Mouse (Mus musculus) CH12.LX (cell line): ENCODE results near the gene Farp1. TPM values are rescaled to one million over a fixed set of nuclear protein-coding genes. Genes with fewer than 3 reads are reported as not detected.

Experiments used
- DNase-seq: peaks from one replicate; pipeline ENCODE4 v3.0.0-alpha.2; 2013; ENCODE audit errors: extremely low read depth
- H3K27ac ChIP-seq: 2 replicates; pipeline ENCODE4 v1.5.1; 2012; ENCODE audit warnings: low read depth, mild to moderate bottlenecking, control low read depth, moderate library complexity; ENCODE audit not compliant: insufficient read depth
- H3K27me3 ChIP-seq: replicated peaks from 2 replicates; pipeline ENCODE3; 2012; ENCODE audit warnings: inconsistent platforms
- H3K36me3 ChIP-seq, 2 experiments: replicated peaks in 1 of 2; 2 replicates each; pipeline versions ENCODE3 to v1.6.1; 2012; ENCODE audit warnings: inconsistent platforms in 1 of 2, low read length in 1 of 2, mild to moderate bottlenecking in 1 of 2, mixed read lengths in 1 of 2, moderate library complexity in 1 of 2; ENCODE audit not compliant: control insufficient read depth in 1 of 2, insufficient read depth in 1 of 2
- H3K4me1 ChIP-seq, 2 experiments: 2 replicates each; pipeline ENCODE4 v1.6.1; 2012; ENCODE audit warnings: inconsistent platforms in 1 of 2, moderate library complexity in 1 of 2; ENCODE audit not compliant: insufficient read depth in 2 of 2, control insufficient read depth in 1 of 2
- H3K4me2 ChIP-seq: 2 replicates; pipeline ENCODE4 v1.6.1; 2012; ENCODE audit warnings: low read depth, mild to moderate bottlenecking, control low read depth; ENCODE audit not compliant: poor library complexity, insufficient read depth, severe bottlenecking
- H3K4me3 ChIP-seq, 3 experiments: fragments of 150-350 bp in 1 of 3; sonication (generic) in 1 of 3; replicated peaks in 1 of 3; 2 replicates each; pipeline versions ENCODE3 to v1.5.1; 2011 to 2012; ENCODE audit warnings: low read depth in 2 of 3, low read length in 2 of 3, mild to moderate bottlenecking in 2 of 3, moderate library complexity in 2 of 3, control low read depth in 1 of 3, improper control_type of control experiment in 1 of 3, inconsistent platforms in 1 of 3, mixed read lengths in 1 of 3; ENCODE audit not compliant: poor library complexity in 1 of 3
- H3K79me2 ChIP-seq: replicated peaks from 2 replicates; pipeline ENCODE4 v1.6.1; 2012; ENCODE audit warnings: mild to moderate bottlenecking, moderate library complexity; ENCODE audit not compliant: control insufficient read depth, poor library complexity, insufficient read depth, severe bottlenecking; ENCODE audit errors: extremely low read depth
- H3K9ac ChIP-seq: 2 replicates; pipeline ENCODE4 v1.6.1; 2012; ENCODE audit warnings: low read depth, mild to moderate bottlenecking, control low read depth, moderate library complexity; ENCODE audit not compliant: insufficient read depth
- H3K9me3 ChIP-seq: replicated peaks from 2 replicates; pipeline ENCODE3; 2012; ENCODE audit warnings: low read length, inconsistent platforms, mixed read lengths
- CHD1 ChIP-seq: IDR thresholded peaks from 2 replicates; pipeline ENCODE4 v1.6.1; 2012; ENCODE audit warnings: low read depth, low read length, improper control_type of control experiment, inconsistent platforms
- CHD2 ChIP-seq: IDR thresholded peaks from 2 replicates; pipeline ENCODE4 v1.6.1; 2011; ENCODE audit warnings: low read length, improper control_type of control experiment
- E2F4 ChIP-seq: IDR thresholded peaks from 2 replicates; pipeline ENCODE4 v1.6.1; 2011; ENCODE audit warnings: low read depth, low read length, improper control_type of control experiment; ENCODE audit not compliant: insufficient replicate concordance
- GABPA ChIP-seq: IDR thresholded peaks from 2 replicates; pipeline ENCODE4 v1.6.1; 2012; ENCODE audit warnings: low read depth, low read length, improper control_type of control experiment, inconsistent platforms; ENCODE audit not compliant: insufficient replicate concordance
- JUN ChIP-seq: IDR thresholded peaks from 2 replicates; pipeline ENCODE4 v1.6.1; 2011; ENCODE audit warnings: low read depth, mild to moderate bottlenecking, low read length, improper control_type of control experiment, moderate library complexity; ENCODE audit not compliant: insufficient read depth
- MAZ ChIP-seq: IDR thresholded peaks from 2 replicates; pipeline ENCODE4 v1.6.1; 2012; ENCODE audit warnings: low read depth, mild to moderate bottlenecking, inconsistent platforms, low read length, improper control_type of control experiment, moderate library complexity
- MEF2A ChIP-seq: IDR thresholded peaks from 2 replicates; pipeline ENCODE4 v1.6.1; 2014; ENCODE audit warnings: low read depth, mild to moderate bottlenecking, inconsistent platforms, low read length, improper control_type of control experiment, borderline replicate concordance
- MXI1 ChIP-seq: IDR thresholded peaks from 2 replicates; pipeline ENCODE4 v1.6.1; 2011; ENCODE audit warnings: mild to moderate bottlenecking, low read depth, low read length, improper control_type of control experiment
- NELFE ChIP-seq: IDR thresholded peaks from 2 replicates; pipeline ENCODE4 v1.6.1; 2011; ENCODE audit warnings: low read depth, low read length, improper control_type of control experiment
- NRF1 ChIP-seq: IDR thresholded peaks from 2 replicates; pipeline ENCODE4 v1.6.1; 2014; ENCODE audit warnings: low read depth, mild to moderate bottlenecking, inconsistent platforms, low read length, improper control_type of control experiment, moderate library complexity
- POLR2AphosphoS2 ChIP-seq: IDR thresholded peaks from 2 replicates; pipeline ENCODE4 v1.6.1; 2011; ENCODE audit warnings: low read depth, low read length, improper control_type of control experiment
- SIN3A ChIP-seq: IDR thresholded peaks from 2 replicates; pipeline ENCODE4 v1.6.1; 2012; ENCODE audit warnings: low read length, improper control_type of control experiment, inconsistent platforms
- ZKSCAN1 ChIP-seq: IDR thresholded peaks from 2 replicates; pipeline ENCODE4 v1.6.1; 2012; ENCODE audit warnings: low read depth, inconsistent platforms, low read length, improper control_type of control experiment, borderline replicate concordance
- dilution Hi-C: fragments of 300-500 bp; cut with MboI; formaldehyde crosslinking; loops from 2 replicates; pipeline ENCODE4 v1.14.3; 2020; ENCODE audit warnings: low sequenced_read_pairs; ENCODE audit not compliant: extremely low pct_unique_long_range_greater_than_20kb, extremely low pct_ligation_motif_present
- in situ Hi-C: fragments of 300-500 bp; cut with MboI; formaldehyde crosslinking; loops from 3 replicates; pipeline ENCODE4 v1.14.3; 2019; ENCODE audit warnings: low sequenced_read_pairs, low pct_ligation_motif_present, low pct_unique_long_range_greater_than_20kb, mixed read lengths
- polyA plus RNA-seq: library from polyadenylated mRNA; unstranded; fragments of >175 nt; gene quantifications from 2 replicates; pipeline ENCODE4 v1.2.1, GENCODE M21; 2012; ENCODE audit warnings: low read depth; ENCODE audit not compliant: insufficient read length
- total RNA-seq, 2 experiments: library from RNA; depleted of rRNA; stranded (reverse); fragments of 300-350 nt in 1 of 2; fragments of >200 nt in 1 of 2; gene quantifications; 2 replicates each; pipeline ENCODE4 v1.2.3; 2012 to 2014

Farp1 gene
- total and polyA plus RNA-seq, 3 experiments, result 2.4 to 10.3 (median 2.5) TPM

GRCm38 (mm10) chr14:121168716-121169115 is 133.7 kb downstream of the Farp1 start:
- Histone ChIP-seq H3K36me3 (peaks cover 0 to 8% of the 10 kb centered on the region in 2 experiments), H3K79me2 (no peaks in the 10 kb centered on the region), H3K4me2 (no peak overlapping the region), H3K9me3 (no peaks in the 10 kb centered on the region), H3K4me1 (peaks cover 0 to 9% of the 10 kb centered on the region in 2 experiments; a peak in 2 of 4 replicates), H3K4me3 (no peak overlapping the region), H3K27me3 (no peaks in the 10 kb centered on the region), H3K27ac (no peak overlapping the region), H3K9ac (no peak overlapping the region)
- dilution Hi-C loops (no loop called here), in situ Hi-C loops (no loop called here)
- no peak for DNase-seq
- no peak for TF ChIP-seq CHD2
- TF ChIP-seq E2F4, result no peak
- no peak for TF ChIP-seq SIN3A
- TF ChIP-seq NELFE, result no peak
- no peak for TF ChIP-seq CHD1
- no peak for TF ChIP-seq MAZ
- no peak for TF ChIP-seq ZKSCAN1
- no peak for TF ChIP-seq MEF2A
- no peak for TF ChIP-seq NRF1
- no peak for TF ChIP-seq POLR2AphosphoS2
- TF ChIP-seq MXI1, result no peak
- TF ChIP-seq, all 38 proteins: peak for 0

DNA sequence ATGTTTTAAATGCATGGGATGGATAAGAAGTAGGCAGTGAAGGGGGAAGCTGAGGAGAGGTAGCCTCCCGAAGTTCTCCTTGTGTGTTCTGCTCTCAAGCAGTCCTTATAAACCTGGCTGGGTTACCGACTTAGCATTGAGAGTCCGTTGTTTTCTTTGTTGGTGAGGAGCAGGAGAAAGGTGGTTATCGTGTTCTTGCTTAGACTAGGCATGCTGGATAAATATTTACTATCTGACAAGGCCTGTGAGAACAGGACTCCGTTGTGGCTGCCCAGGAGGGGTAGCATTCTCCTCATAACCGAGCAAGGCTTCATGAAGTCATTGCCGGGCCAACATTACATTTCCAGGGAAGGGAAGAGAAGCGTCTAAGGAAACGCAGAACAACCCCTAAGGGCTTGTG is 135.3 kb downstream of the Farp1 start:
- no peaks in the 10 kb centered on the region for H3K27me3 ChIP-seq
- peaks cover 2% of the 10 kb centered on the region in 2 experiments; a peak in 3 of 4 replicates for H3K4me1 ChIP-seq
- DNase-seq, result no peak
- no peak overlapping the region for H3K9ac ChIP-seq
- TF ChIP-seq JUN, result no peak
- TF ChIP-seq GABPA, result no peak
- no peak overlapping the region for H3K4me3 ChIP-seq
- dilution Hi-C loops, result no loop called here
- no peak overlapping the region for H3K27ac ChIP-seq
- H3K4me2 ChIP-seq, result no peak overlapping the region
- in situ Hi-C loops, result no loop called here
- no peaks in the 10 kb centered on the region for H3K9me3 ChIP-seq
- no peaks in the 10 kb centered on the region for H3K79me2 ChIP-seq
- peaks cover 0 to 11% of the 10 kb centered on the region in 2 experiments for H3K36me3 ChIP-seq
